Mouse (Mus musculus): ENCODE results near the gene Slc25a1. TPM values are rescaled to one million over a fixed set of nuclear protein-coding genes. Genes with fewer than 3 reads are reported as not detected.

Gene Slc25a1
- total and polyA plus RNA-seq, 3 experiments: 113 to 141 (median 134) TPM

- H3K27me3 ChIP-seq (replicated peaks): peaks cover 46% of the 10 kb centered on the region
- peaks cover 0 to 6% of the 10 kb centered on the region in 2 experiments; a peak in 1 of 4 replicates for H3K4me1 ChIP-seq (ENCODE audit: control insufficient read depth in 1 of 2, insufficient read depth in 2 of 2)
- H3K9me3 ChIP-seq (replicated peaks; ENCODE audit: low read length): peaks cover 5% of the 10 kb centered on the region
- H3K9ac ChIP-seq (ENCODE audit: insufficient read depth, low read depth): no peak overlapping the region
- H3K79me2 ChIP-seq (replicated peaks; ENCODE audit: control insufficient read depth, extremely low read depth, insufficient read depth, poor library complexity, severe bottlenecking): no peaks in the 10 kb centered on the region
- DNase-seq (ENCODE audit: extremely low read depth): no peak
- H3K4me2 ChIP-seq (ENCODE audit: insufficient read depth, low read depth, poor library complexity, severe bottlenecking): no peak overlapping the region
- dilution Hi-C loops (cut with MboI; ENCODE audit: extremely low pct_ligation_motif_present, extremely low pct_unique_long_range_greater_than_20kb, low sequenced_read_pairs): no loop called here
- no peak overlapping the region for H3K27ac ChIP-seq (ENCODE audit: insufficient read depth, low read depth)
- H3K4me3 ChIP-seq (replicated peaks in 1 of 3; ENCODE audit: low read depth in 2 of 3, low read length in 2 of 3, poor library complexity in 1 of 3): no peak overlapping the region
- in situ Hi-C loops (cut with MboI; ENCODE audit: low pct_ligation_motif_present, low pct_unique_long_range_greater_than_20kb, low sequenced_read_pairs): no loop called here
- no peaks in the 10 kb centered on the region for H3K36me3 ChIP-seq (replicated peaks in 1 of 2; ENCODE audit: control insufficient read depth in 1 of 2, insufficient read depth in 1 of 2, low read length in 1 of 2)
- TF ChIP-seq SMC3 (IDR thresholded peaks at IDR 0.05; ENCODE audit: low read depth, low read length) (no peak), NRF1 (IDR thresholded peaks at IDR 0.05; ENCODE audit: low read depth, low read length) (no peak), ZKSCAN1 (IDR thresholded peaks at IDR 0.05; ENCODE audit: borderline replicate concordance, low read depth, low read length) (no peak), USF1 (IDR thresholded peaks at IDR 0.05; ENCODE audit: low read depth, low read length) (no peak), POLR2A (IDR thresholded peaks at IDR 0.05; ENCODE audit: low read depth, low read length) (no peak)
Measured at GRCm38 (mm10) chr16:17950068-17950467, 22.0 kb upstream of the Slc25a1 start.

GRCm38 (mm10) chr16:17949421-17949877 is 21.4 kb upstream of the Slc25a1 start:
- dilution Hi-C loops (cut with MboI; ENCODE audit: extremely low pct_ligation_motif_present, extremely low pct_unique_long_range_greater_than_20kb, low sequenced_read_pairs): no loop called here
- H3K4me1 ChIP-seq (ENCODE audit: control insufficient read depth in 1 of 2, insufficient read depth in 2 of 2): peaks cover 0 to 6% of the 10 kb centered on the region in 2 experiments; a peak in 1 of 4 replicates
- peaks cover 48% of the 10 kb centered on the region for H3K27me3 ChIP-seq (replicated peaks)
- H3K9me3 ChIP-seq (replicated peaks; ENCODE audit: low read length): peaks cover 5% of the 10 kb centered on the region
- no peak overlapping the region for H3K9ac ChIP-seq (ENCODE audit: insufficient read depth, low read depth)
- no peaks in the 10 kb centered on the region for H3K79me2 ChIP-seq (replicated peaks; ENCODE audit: control insufficient read depth, extremely low read depth, insufficient read depth, poor library complexity, severe bottlenecking)
- H3K36me3 ChIP-seq (replicated peaks in 1 of 2; ENCODE audit: control insufficient read depth in 1 of 2, insufficient read depth in 1 of 2, low read length in 1 of 2): no peaks in the 10 kb centered on the region
- no peak for DNase-seq (ENCODE audit: extremely low read depth)
- H3K27ac ChIP-seq (ENCODE audit: insufficient read depth, low read depth): no peak overlapping the region
- no peak overlapping the region for H3K4me3 ChIP-seq (replicated peaks in 1 of 3; ENCODE audit: low read depth in 2 of 3, low read length in 2 of 3, poor library complexity in 1 of 3)
- no peak overlapping the region for H3K4me2 ChIP-seq (ENCODE audit: insufficient read depth, low read depth, poor library complexity, severe bottlenecking)
- TF ChIP-seq ZNF384 (IDR thresholded peaks at IDR 0.05; ENCODE audit: low read depth, low read length): no peak
- TF ChIP-seq NRF1 (IDR thresholded peaks at IDR 0.05; ENCODE audit: low read depth, low read length): no peak
- TF ChIP-seq GABPA (IDR thresholded peaks at IDR 0.05; ENCODE audit: insufficient replicate concordance, low read depth, low read length): no peak
- no peak for TF ChIP-seq SIN3A (IDR thresholded peaks at IDR 0.05; ENCODE audit: low read length)
- TF ChIP-seq RCOR1 (conservative IDR thresholded peaks at IDR 0.05; ENCODE audit: low read depth, low read length): no peak
- no peak for TF ChIP-seq PAX5 (IDR thresholded peaks at IDR 0.05; ENCODE audit: low read length)
- no peak for TF ChIP-seq EP300 (IDR thresholded peaks at IDR 0.05; ENCODE audit: low read length)
- no peak for TF ChIP-seq MYC (IDR thresholded peaks at IDR 0.05; ENCODE audit: low read depth, low read length)
- TF ChIP-seq TBP (conservative IDR thresholded peaks at IDR 0.05; ENCODE audit: low read depth, low read length): no peak
- TF ChIP-seq ETS1 (conservative IDR thresholded peaks at IDR 0.05; ENCODE audit: low read depth, low read length): no peak
- TF ChIP-seq UBTF (IDR thresholded peaks at IDR 0.05; ENCODE audit: low read depth, low read length): no peak
- no peak for TF ChIP-seq ZKSCAN1 (IDR thresholded peaks at IDR 0.05; ENCODE audit: borderline replicate concordance, low read depth, low read length)
- no peak for TF ChIP-seq USF2 (conservative IDR thresholded peaks at IDR 0.05; ENCODE audit: low read depth, low read length)
- no peak for TF ChIP-seq E2F4 (IDR thresholded peaks at IDR 0.05; ENCODE audit: insufficient replicate concordance, low read depth, low read length)
- no peak for TF ChIP-seq KAT2A (IDR thresholded peaks at IDR 0.05; ENCODE audit: insufficient replicate concordance, low read length)
- TF ChIP-seq POLR2AphosphoS2 (IDR thresholded peaks at IDR 0.05; ENCODE audit: low read depth, low read length): no peak
- TF ChIP-seq POLR2A (IDR thresholded peaks at IDR 0.05; ENCODE audit: low read depth, low read length): no peak
- no peak for TF ChIP-seq ZMIZ1 (IDR thresholded peaks at IDR 0.05; ENCODE audit: low read depth, low read length)
- no peak for TF ChIP-seq MXI1 (IDR thresholded peaks at IDR 0.05; ENCODE audit: low read depth, low read length)
- in situ Hi-C loops (cut with MboI; ENCODE audit: low pct_ligation_motif_present, low pct_unique_long_range_greater_than_20kb, low sequenced_read_pairs): no loop called here
